Mouse (Mus musculus): ENCODE results near the gene Nrxn3. TPM values are rescaled to one million over a fixed set of nuclear protein-coding genes. Genes with fewer than 3 reads are reported as not detected.

Nrxn3 gene
- polyA plus RNA-seq, 1 experiment: 0.19 TPM

- H3K4me1 ChIP-seq (replicated peaks; ENCODE audit: control insufficient read depth, insufficient read depth, low read length): no peaks in the 10 kb centered on the region
- H3K27ac ChIP-seq (ENCODE audit: control insufficient read depth, insufficient read depth, low read length): no peak overlapping the region
- H3K27me3 ChIP-seq (ENCODE audit: control insufficient read depth, insufficient read depth, low read length): no peaks in the 10 kb centered on the region
- TF ChIP-seq POLR2A (IDR thresholded peaks at IDR 0.05; ENCODE audit: control insufficient read depth, extremely low read depth, insufficient read depth, low read length, poor library complexity): no peak
- no peak for TF ChIP-seq CTCF (IDR thresholded peaks at IDR 0.05; ENCODE audit: borderline replicate concordance, control insufficient read depth, extremely low read depth, insufficient read depth, low read length, poor library complexity)
- DNase-seq: no peak
- no peaks in the 10 kb centered on the region for H3K36me3 ChIP-seq (ENCODE audit: control insufficient read depth, insufficient read depth, low read length)
- WGBS: 96% methylated on average over 8 of the region's 8 CpGs
- no peak overlapping the region for H3K4me3 ChIP-seq (ENCODE audit: control insufficient read depth, insufficient read depth, low read length)
These were observed 1195.6 kb downstream of the Nrxn3 start for GRCm38 (mm10) chr12:89918138-89918829.

GRCm38 (mm10) chr12:89932338-89932737 lies 1209.7 kb downstream of the Nrxn3 start:
- DNase-seq: no peak
- WGBS: 95% methylated on average over 1 of the region's 1 CpGs
- Histone ChIP-seq H3K36me3 (ENCODE audit: control insufficient read depth, insufficient read depth, low read length) (no peaks in the 10 kb centered on the region), H3K4me1 (replicated peaks; ENCODE audit: control insufficient read depth, insufficient read depth, low read length) (no peaks in the 10 kb centered on the region), H3K27ac (ENCODE audit: control insufficient read depth, insufficient read depth, low read length) (no peak overlapping the region), H3K4me3 (ENCODE audit: control insufficient read depth, insufficient read depth, low read length) (no peak overlapping the region), H3K27me3 (ENCODE audit: control insufficient read depth, insufficient read depth, low read length) (no peaks in the 10 kb centered on the region)
- TF ChIP-seq POLR2A (IDR thresholded peaks at IDR 0.05; ENCODE audit: control insufficient read depth, extremely low read depth, insufficient read depth, low read length, poor library complexity) (no peak), CTCF (IDR thresholded peaks at IDR 0.05; ENCODE audit: borderline replicate concordance, control insufficient read depth, extremely low read depth, insufficient read depth, low read length, poor library complexity) (no peak)

- Histone ChIP-seq H3K27ac (ENCODE audit: control insufficient read depth, insufficient read depth, low read length) (no peak overlapping the region), H3K36me3 (ENCODE audit: control insufficient read depth, insufficient read depth, low read length) (no peaks in the 10 kb centered on the region), H3K27me3 (ENCODE audit: control insufficient read depth, insufficient read depth, low read length) (no peaks in the 10 kb centered on the region), H3K4me1 (replicated peaks; ENCODE audit: control insufficient read depth, insufficient read depth, low read length) (no peaks in the 10 kb centered on the region), H3K4me3 (ENCODE audit: control insufficient read depth, insufficient read depth, low read length) (no peak overlapping the region)
- TF ChIP-seq CTCF (IDR thresholded peaks at IDR 0.05; ENCODE audit: borderline replicate concordance, control insufficient read depth, extremely low read depth, insufficient read depth, low read length, poor library complexity): no peak
- TF ChIP-seq POLR2A (IDR thresholded peaks at IDR 0.05; ENCODE audit: control insufficient read depth, extremely low read depth, insufficient read depth, low read length, poor library complexity): no peak
- DNase-seq: no peak
- WGBS: 91% methylated on average over 5 of the region's 5 CpGs
These were observed 1211.0 kb downstream of the Nrxn3 start for GRCm38 (mm10) chr12:89933630-89934029.

GRCm38 (mm10) chr12:89940746-89941145 lies 1218.1 kb downstream of the Nrxn3 start:
- no peak for TF ChIP-seq POLR2A (IDR thresholded peaks at IDR 0.05; ENCODE audit: control insufficient read depth, extremely low read depth, insufficient read depth, low read length, poor library complexity)
- TF ChIP-seq CTCF (IDR thresholded peaks at IDR 0.05; ENCODE audit: borderline replicate concordance, control insufficient read depth, extremely low read depth, insufficient read depth, low read length, poor library complexity): no peak
- no peak overlapping the region for H3K27ac ChIP-seq (ENCODE audit: control insufficient read depth, insufficient read depth, low read length)
- no peaks in the 10 kb centered on the region for H3K4me1 ChIP-seq (replicated peaks; ENCODE audit: control insufficient read depth, insufficient read depth, low read length)
- 3% methylated on average over 2 of the region's 2 CpGs for WGBS
- DNase-seq: no peak
- no peaks in the 10 kb centered on the region for H3K36me3 ChIP-seq (ENCODE audit: control insufficient read depth, insufficient read depth, low read length)
- H3K4me3 ChIP-seq (ENCODE audit: control insufficient read depth, insufficient read depth, low read length): no peak overlapping the region
- no peaks in the 10 kb centered on the region for H3K27me3 ChIP-seq (ENCODE audit: control insufficient read depth, insufficient read depth, low read length)

GRCm38 (mm10) chr12:89945911-89946502 lies 1223.3 kb downstream of the Nrxn3 start:
- Histone ChIP-seq H3K4me1 (replicated peaks; ENCODE audit: control insufficient read depth, insufficient read depth, low read length) (no peaks in the 10 kb centered on the region), H3K36me3 (ENCODE audit: control insufficient read depth, insufficient read depth, low read length) (no peaks in the 10 kb centered on the region), H3K27ac (ENCODE audit: control insufficient read depth, insufficient read depth, low read length) (no peak overlapping the region), H3K27me3 (ENCODE audit: control insufficient read depth, insufficient read depth, low read length) (no peaks in the 10 kb centered on the region), H3K4me3 (ENCODE audit: control insufficient read depth, insufficient read depth, low read length) (no peak overlapping the region)
- no peak for DNase-seq
- WGBS: 87% methylated on average over 2 of the region's 2 CpGs
- TF ChIP-seq CTCF (IDR thresholded peaks at IDR 0.05; ENCODE audit: borderline replicate concordance, control insufficient read depth, extremely low read depth, insufficient read depth, low read length, poor library complexity) (no peak), POLR2A (IDR thresholded peaks at IDR 0.05; ENCODE audit: control insufficient read depth, extremely low read depth, insufficient read depth, low read length, poor library complexity) (no peak)

GRCm38 (mm10) chr12:89946522-89946921 lies 1223.8 kb downstream of the Nrxn3 start:
- no peak for DNase-seq
- H3K4me1 ChIP-seq (replicated peaks; ENCODE audit: control insufficient read depth, insufficient read depth, low read length): no peaks in the 10 kb centered on the region
- TF ChIP-seq POLR2A (IDR thresholded peaks at IDR 0.05; ENCODE audit: control insufficient read depth, extremely low read depth, insufficient read depth, low read length, poor library complexity): no peak
- no peak for TF ChIP-seq CTCF (IDR thresholded peaks at IDR 0.05; ENCODE audit: borderline replicate concordance, control insufficient read depth, extremely low read depth, insufficient read depth, low read length, poor library complexity)
- no peak overlapping the region for H3K27ac ChIP-seq (ENCODE audit: control insufficient read depth, insufficient read depth, low read length)
- no peaks in the 10 kb centered on the region for H3K27me3 ChIP-seq (ENCODE audit: control insufficient read depth, insufficient read depth, low read length)
- WGBS: 18% methylated on average over 5 of the region's 5 CpGs
- H3K36me3 ChIP-seq (ENCODE audit: control insufficient read depth, insufficient read depth, low read length): no peaks in the 10 kb centered on the region
- no peak overlapping the region for H3K4me3 ChIP-seq (ENCODE audit: control insufficient read depth, insufficient read depth, low read length)

Data from thymus, adult 2 months (tissue).